Mouse (Mus musculus): ENCODE measurements at regions not wholly inside any gene's neighbourhood (a gene's known extent, or its start where the extent isn't known, plus 50 kb on each side); places are given as distances from the start of the nearest gene placed in this dataset.

DNA sequence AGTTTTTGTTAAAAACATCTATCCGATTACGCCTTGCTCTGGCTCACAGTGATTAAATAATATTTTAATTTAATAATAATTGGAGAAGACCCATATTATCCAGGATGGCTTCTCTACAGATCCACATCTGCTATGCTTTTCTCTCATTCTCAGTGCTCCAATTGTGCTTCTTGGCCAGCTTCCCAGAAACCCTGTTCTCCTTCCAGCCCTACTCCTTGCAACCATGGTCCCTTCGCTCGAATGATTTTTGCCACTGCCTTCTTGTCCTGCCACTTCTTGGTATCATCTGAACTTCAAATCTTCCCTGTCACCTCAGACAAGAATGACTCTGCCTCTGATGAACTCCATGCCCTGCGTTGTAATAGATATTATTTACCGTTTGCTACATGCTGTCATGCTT lies 95.0 kb upstream of the Trim52 start:
- Histone ChIP-seq H3K9me3 (replicated peaks) (no peaks in the 10 kb centered on the region), H3K36me3 (no peaks in the 10 kb centered on the region), H3K27ac (replicated peaks) (no peak overlapping the region), H3K27me3 (replicated peaks) (no peaks in the 10 kb centered on the region), H3K4me1 (no peaks in the 10 kb centered on the region), H3K9ac (replicated peaks) (no peak overlapping the region), H3K4me2 (no peak overlapping the region), H3K4me3 (replicated peaks) (no peak overlapping the region)
- no peak for ATAC-seq (ENCODE audit: low FRiP score)
- 92% methylated on average over 6 of the region's 6 CpGs for WGBS

DNA sequence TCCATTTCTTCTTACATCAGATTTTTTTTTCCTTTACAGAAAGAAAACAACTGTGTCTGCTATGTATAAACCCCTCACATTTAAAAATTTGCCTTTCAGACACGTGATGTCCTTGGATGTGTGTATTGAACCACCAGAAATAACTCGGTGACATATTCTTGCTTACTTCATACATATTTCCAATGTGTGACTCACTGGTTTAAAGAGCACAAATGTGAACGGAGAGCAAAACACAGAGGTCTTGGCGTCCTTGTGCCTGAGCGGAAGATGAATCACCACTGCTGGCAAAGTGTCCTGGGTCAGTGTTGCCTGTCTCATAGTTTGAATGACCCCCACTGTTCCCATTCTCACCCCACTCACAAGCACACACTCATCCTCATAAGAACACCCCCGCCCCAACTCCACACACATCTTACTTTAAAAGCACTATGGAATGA lies 94.0 kb upstream of the Trim52 start:
- ATAC-seq (ENCODE audit: low FRiP score) = no peak
- H3K4me3 ChIP-seq (replicated peaks) = no peak overlapping the region
- no peaks in the 10 kb centered on the region for H3K9me3 ChIP-seq (replicated peaks)
- H3K4me2 ChIP-seq = no peak overlapping the region
- no peaks in the 10 kb centered on the region for H3K36me3 ChIP-seq
- no peak overlapping the region for H3K9ac ChIP-seq (replicated peaks)
- H3K4me1 ChIP-seq = no peaks in the 10 kb centered on the region
- H3K27me3 ChIP-seq (replicated peaks) = no peaks in the 10 kb centered on the region
- whole genome bisulfite sequencing = 83% methylated on average over 6 of the region's 6 CpGs
- H3K27ac ChIP-seq (replicated peaks) = no peak overlapping the region

DNA sequence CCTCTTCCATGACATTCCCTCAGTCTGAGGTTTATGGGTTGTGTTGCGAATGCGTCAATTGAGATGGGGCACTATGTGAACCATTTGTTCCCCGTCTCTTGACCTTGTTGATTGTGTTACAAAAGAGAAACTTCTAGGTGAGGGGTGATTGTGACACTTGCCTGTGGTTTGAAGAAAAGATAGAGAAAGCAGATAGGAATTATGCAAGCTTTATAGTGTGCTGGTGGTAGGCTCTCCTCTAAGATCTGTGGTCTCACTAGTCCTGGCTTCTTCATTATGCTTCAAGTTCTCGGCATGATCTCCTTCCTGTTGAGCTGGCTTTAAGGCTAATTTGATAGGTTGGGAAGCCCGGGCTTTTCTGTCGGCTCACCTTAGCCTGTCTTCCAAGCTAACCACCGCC lies 83.2 kb upstream of the Trim52 start:
- H3K27ac ChIP-seq (replicated peaks) = no peak overlapping the region
- no peaks in the 10 kb centered on the region for H3K9me3 ChIP-seq (replicated peaks)
- no peak overlapping the region for H3K4me2 ChIP-seq
- H3K9ac ChIP-seq (replicated peaks) = no peak overlapping the region
- no peaks in the 10 kb centered on the region for H3K27me3 ChIP-seq (replicated peaks)
- 92% methylated on average over 7 of the region's 7 CpGs for WGBS
- no peak overlapping the region for H3K4me3 ChIP-seq (replicated peaks)
- H3K36me3 ChIP-seq = no peaks in the 10 kb centered on the region
- no peaks in the 10 kb centered on the region for H3K4me1 ChIP-seq
- ATAC-seq (ENCODE audit: low FRiP score) = no peak

DNA sequence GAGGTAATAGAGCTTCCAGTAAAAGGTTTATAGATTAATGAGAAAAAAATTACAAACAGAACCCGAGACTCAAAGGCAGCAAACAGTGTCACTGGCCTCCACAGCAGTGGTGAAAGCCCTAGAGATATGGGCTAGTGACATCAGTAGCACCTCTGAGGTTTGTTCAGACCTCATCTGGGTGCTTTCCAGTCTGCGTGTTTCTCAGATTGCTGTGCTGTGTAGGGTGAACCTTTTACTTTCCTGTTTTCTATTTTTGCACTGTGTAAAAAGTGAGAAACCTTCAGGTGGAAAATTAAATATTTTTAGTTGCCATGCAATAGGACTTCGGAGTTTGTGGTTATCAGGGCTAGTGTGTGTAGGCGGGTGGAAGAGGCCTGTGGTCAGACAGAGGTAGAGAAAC lies 79.2 kb upstream of the Trim52 start:
- H3K4me1 ChIP-seq = no peaks in the 10 kb centered on the region
- H3K36me3 ChIP-seq = no peaks in the 10 kb centered on the region
- no peak overlapping the region for H3K27ac ChIP-seq (replicated peaks)
- no peak for ATAC-seq (ENCODE audit: low FRiP score)
- H3K4me3 ChIP-seq (replicated peaks) = no peak overlapping the region
- H3K9ac ChIP-seq (replicated peaks) = no peak overlapping the region
- 87% methylated on average over 4 of the region's 4 CpGs for WGBS
- H3K9me3 ChIP-seq (replicated peaks) = peaks cover 2% of the 10 kb centered on the region; the same call in 1 of the 2 replicates
- no peak overlapping the region for H3K4me2 ChIP-seq
- H3K27me3 ChIP-seq (replicated peaks) = no peaks in the 10 kb centered on the region

DNA sequence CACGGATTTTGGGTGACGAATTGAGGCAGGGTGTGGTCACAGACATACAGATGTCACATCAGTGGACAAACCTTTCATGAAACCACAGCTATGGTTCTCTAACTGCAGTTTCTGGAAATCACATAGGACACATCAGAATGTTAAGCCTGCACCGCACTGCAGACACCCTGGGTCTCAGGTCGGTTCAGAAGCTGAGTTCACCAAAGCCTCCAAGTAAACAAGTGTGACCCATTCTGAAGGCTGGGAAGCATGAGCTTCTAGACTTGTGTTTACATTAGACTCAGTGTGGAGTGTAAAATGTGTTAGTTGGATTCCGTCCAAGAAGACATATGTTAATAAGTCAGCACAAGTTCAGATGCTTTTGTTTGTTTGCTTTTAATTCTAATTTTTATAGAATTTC lies 78.3 kb upstream of the Trim52 start:
- Histone ChIP-seq H3K27ac (replicated peaks) (no peak overlapping the region), H3K4me2 (no peak overlapping the region), H3K4me1 (no peaks in the 10 kb centered on the region), H3K4me3 (replicated peaks) (no peak overlapping the region), H3K9ac (replicated peaks) (no peak overlapping the region), H3K36me3 (no peaks in the 10 kb centered on the region), H3K9me3 (replicated peaks) (peaks cover 2% of the 10 kb centered on the region; the same call in 1 of the 2 replicates), H3K27me3 (replicated peaks) (no peaks in the 10 kb centered on the region)
- 83% methylated on average over 5 of the region's 5 CpGs for WGBS
- no peak for ATAC-seq (ENCODE audit: low FRiP score)

DNA sequence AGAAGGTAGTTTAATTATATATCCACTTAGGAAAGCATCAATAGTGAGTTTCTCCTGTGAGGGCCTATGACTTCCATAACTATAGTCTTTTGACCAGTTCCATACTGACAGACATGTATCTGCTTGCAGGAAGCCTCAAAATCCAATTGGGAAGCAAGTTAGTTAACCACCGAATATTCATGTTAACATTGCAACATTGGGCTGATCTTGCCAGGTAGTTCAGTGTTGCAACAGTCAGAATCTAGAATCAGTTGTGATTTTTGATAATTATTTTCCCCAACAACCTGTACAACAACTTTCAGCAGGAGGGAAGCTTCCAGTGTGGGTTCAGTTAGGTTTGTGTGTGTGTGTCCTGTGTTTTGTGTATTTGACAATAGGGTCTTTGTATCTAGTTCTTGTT lies 74.9 kb upstream of the Trim52 start:
- peaks cover 2% of the 10 kb centered on the region; the same call in 1 of the 2 replicates for H3K9me3 ChIP-seq (replicated peaks)
- no peak overlapping the region for H3K9ac ChIP-seq (replicated peaks)
- whole genome bisulfite sequencing = 96% methylated on average over 1 of the region's 1 CpGs
- no peak overlapping the region for H3K4me3 ChIP-seq (replicated peaks)
- H3K27me3 ChIP-seq (replicated peaks) = no peaks in the 10 kb centered on the region
- H3K36me3 ChIP-seq = no peaks in the 10 kb centered on the region
- no peak overlapping the region for H3K27ac ChIP-seq (replicated peaks)
- H3K4me2 ChIP-seq = no peak overlapping the region
- H3K4me1 ChIP-seq = no peaks in the 10 kb centered on the region
- ATAC-seq (ENCODE audit: low FRiP score) = no peak

DNA sequence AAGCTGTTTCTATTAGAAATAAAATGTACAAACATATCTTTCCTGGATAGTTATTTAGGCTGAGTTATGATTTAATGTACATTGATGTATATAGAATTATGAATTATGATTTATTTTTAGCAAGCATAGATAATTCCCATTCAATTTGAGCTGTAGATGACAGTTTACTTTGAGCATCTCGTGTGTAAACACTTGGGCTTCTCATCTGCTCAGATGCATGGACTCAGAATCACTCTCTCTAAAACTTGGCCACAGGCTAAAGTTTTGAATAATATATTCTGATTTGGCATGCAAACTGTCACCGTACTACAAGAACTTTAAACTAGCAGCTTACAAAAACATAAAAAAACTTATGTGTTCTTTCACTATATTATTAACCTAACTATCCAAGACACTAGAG lies 72.2 kb upstream of the Trim52 start:
- Histone ChIP-seq H3K27me3 (replicated peaks) (no peaks in the 10 kb centered on the region), H3K27ac (replicated peaks) (no peak overlapping the region), H3K4me1 (no peaks in the 10 kb centered on the region), H3K4me2 (no peak overlapping the region), H3K9me3 (replicated peaks) (peaks cover under 1% of the 10 kb centered on the region; the same call in 1 of the 2 replicates), H3K9ac (replicated peaks) (no peak overlapping the region), H3K36me3 (no peaks in the 10 kb centered on the region), H3K4me3 (replicated peaks) (no peak overlapping the region)
- 91% methylated on average over 2 of the region's 2 CpGs for WGBS
- ATAC-seq (ENCODE audit: low FRiP score) = no peak

DNA sequence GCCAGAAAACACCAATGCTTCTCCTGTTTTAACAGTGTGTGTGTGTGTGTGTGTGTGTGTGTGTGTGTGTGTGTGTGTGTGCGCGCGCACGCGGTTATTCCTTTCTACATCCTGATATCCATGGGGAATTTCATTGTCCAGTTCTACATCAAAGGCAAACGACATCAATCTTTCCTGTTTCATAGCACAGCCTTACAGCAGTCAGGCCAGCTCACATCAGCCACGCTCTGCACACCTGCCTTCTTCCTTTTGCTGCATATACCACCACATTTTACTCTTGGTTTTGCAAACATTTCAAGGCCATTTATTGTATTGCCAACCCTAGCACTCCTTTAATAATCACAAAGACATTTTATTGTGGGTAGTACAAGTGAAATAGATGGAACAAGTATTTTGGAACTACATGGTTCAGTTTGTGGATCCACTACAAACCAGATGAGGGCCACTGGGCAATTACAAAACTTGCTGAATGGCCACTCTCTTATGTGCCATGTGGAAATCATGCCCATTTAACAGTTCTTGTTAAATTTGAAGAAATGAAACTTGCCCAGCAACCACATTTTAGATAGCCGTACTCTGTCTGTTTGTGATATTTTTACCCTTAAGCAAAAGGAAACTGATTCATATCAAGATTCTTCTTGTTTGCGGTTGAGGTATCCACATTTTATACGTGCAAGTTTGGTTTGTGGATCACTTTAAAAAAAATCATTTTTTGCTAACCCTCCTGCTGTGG lies 70.9 kb upstream of the Trim52 start:
- no peaks in the 10 kb centered on the region for H3K4me1 ChIP-seq
- H3K27ac ChIP-seq (replicated peaks) = no peak overlapping the region
- H3K36me3 ChIP-seq = no peaks in the 10 kb centered on the region
- H3K4me3 ChIP-seq (replicated peaks) = no peak overlapping the region
- WGBS = 78% methylated on average over 10 of the region's 10 CpGs
- no peak overlapping the region for H3K9ac ChIP-seq (replicated peaks)
- no peaks in the 10 kb centered on the region for H3K9me3 ChIP-seq (replicated peaks)
- no peak overlapping the region for H3K4me2 ChIP-seq
- no peaks in the 10 kb centered on the region for H3K27me3 ChIP-seq (replicated peaks)
- no peak for ATAC-seq (ENCODE audit: low FRiP score)

DNA sequence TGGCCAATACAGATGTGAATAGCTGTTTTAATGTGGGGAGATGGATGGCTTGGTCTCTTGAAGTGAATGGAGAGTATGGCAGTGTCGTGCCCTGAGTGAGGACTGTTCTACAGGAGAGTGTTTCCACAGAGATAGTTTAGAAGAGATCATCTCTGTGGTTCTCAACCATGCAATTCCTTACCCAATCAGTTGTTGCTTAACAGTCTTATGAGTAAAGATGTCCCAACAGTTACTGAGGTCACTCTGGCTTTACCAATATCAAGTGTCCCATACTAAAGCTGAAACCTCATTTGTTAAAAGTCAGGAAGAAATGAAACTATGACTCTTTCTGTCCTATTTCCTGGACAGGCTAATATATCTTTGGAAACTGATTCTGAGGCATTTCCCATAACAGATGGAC lies 61.7 kb upstream of the Trim52 start:
- no peak overlapping the region for H3K27ac ChIP-seq (replicated peaks)
- H3K4me2 ChIP-seq = no peak overlapping the region
- no peak overlapping the region for H3K4me3 ChIP-seq (replicated peaks)
- WGBS = 91% methylated on average over 1 of the region's 1 CpGs
- H3K4me1 ChIP-seq = no peaks in the 10 kb centered on the region
- H3K9me3 ChIP-seq (replicated peaks) = no peaks in the 10 kb centered on the region
- H3K9ac ChIP-seq (replicated peaks) = no peak overlapping the region
- H3K27me3 ChIP-seq (replicated peaks) = no peaks in the 10 kb centered on the region
- H3K36me3 ChIP-seq = no peaks in the 10 kb centered on the region
- ATAC-seq (ENCODE audit: low FRiP score) = no peak

DNA sequence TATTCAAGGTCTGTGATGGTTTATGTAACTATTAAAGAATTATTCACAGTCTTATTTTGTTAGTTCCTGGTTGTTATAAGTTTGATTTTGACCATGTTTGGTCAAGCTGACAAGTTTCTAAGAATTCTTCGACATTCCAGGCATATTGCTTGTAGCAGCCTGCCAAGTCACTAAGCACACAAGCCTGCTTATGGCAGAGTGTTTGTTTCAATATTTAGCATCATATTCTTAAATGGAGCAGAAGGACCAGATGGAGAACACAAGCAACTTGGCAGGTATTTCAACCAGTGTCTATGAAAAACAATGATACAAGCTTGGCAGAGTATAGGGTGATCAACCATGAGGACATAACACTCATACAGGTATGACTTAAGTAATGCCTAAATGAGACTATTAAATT lies 55.8 kb upstream of the Trim52 start:
- 94% methylated on average over 1 of the region's 1 CpGs for WGBS
- H3K4me1 ChIP-seq = no peaks in the 10 kb centered on the region
- no peak overlapping the region for H3K9ac ChIP-seq (replicated peaks)
- no peaks in the 10 kb centered on the region for H3K36me3 ChIP-seq
- H3K4me3 ChIP-seq (replicated peaks) = no peak overlapping the region
- H3K27me3 ChIP-seq (replicated peaks) = no peaks in the 10 kb centered on the region
- no peaks in the 10 kb centered on the region for H3K9me3 ChIP-seq (replicated peaks)
- H3K27ac ChIP-seq (replicated peaks) = no peak overlapping the region
- ATAC-seq (ENCODE audit: low FRiP score) = no peak
- no peak overlapping the region for H3K4me2 ChIP-seq

DNA sequence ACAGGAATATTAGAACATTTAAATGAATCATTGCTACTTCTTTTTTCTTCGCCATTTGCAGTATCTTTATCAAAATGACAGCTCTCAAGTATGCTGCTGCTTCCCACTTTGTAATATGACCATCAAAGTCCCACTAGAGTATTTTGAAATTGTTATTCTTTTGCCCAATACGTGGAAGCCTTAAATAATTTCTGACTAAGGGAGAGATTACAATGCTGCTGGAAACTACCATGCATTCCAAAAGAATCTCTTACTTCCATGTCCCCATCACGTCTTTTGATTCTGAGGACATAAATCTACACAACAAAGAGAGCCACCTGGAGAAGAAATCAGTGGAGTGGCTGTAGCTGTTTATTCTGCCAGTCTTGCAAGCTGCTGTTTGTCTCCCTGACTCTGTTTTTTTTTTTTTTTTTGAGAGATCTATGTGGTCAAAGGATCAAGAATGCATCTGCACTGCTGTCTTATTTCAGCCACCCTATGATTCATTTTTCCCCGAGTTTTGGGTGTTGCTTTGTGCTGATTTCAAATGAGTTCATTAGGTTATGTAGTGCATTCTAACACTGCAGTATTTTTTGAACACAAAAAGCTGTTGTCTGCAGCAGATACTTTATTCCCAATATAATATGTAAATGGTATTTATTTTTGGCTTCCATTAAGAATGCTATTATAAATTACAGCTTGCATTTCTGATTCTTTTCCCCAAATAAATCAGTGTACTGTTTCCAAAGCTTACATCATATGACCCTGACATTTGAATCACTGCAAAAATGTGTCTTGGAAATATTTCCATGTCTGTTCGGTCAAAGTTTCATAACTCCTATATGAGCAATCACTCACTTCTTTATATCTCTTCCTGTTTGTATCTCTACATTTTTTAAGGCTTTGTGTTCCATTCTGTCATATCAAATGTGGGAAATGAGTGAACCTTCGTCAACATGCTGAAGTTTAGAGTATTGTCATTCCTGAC lies 53.1 kb upstream of the Trim52 start:
- no peak for ATAC-seq (ENCODE audit: low FRiP score)

More for the DNA sequence above, 53.1 kb upstream of the Trim52 start:
- H3K4me3 ChIP-seq (replicated peaks) = no peak overlapping the region
- no peaks in the 10 kb centered on the region for H3K4me1 ChIP-seq
- no peaks in the 10 kb centered on the region for H3K36me3 ChIP-seq
- no peaks in the 10 kb centered on the region for H3K9me3 ChIP-seq (replicated peaks)
- H3K27ac ChIP-seq (replicated peaks) = no peak overlapping the region
- no peak overlapping the region for H3K9ac ChIP-seq (replicated peaks)
- no peaks in the 10 kb centered on the region for H3K27me3 ChIP-seq (replicated peaks)
- 61% methylated on average over 6 of the region's 6 CpGs for WGBS
- no peak overlapping the region for H3K4me2 ChIP-seq
